Mouse (Mus musculus): ENCODE data around the gene S100z.

Gene S100z

GRCm38 (mm10) chr13:95444824-95445223 is 33.7 kb downstream of the S100z start, which contains the start of gene Crhbp:
Crhbp (minus strand) TSS chr13:95444924.
- no peak for DNase-seq (ENCODE audit: low read depth)

GRCm38 (mm10) chr13:95444291-95444690 is 34.2 kb downstream of the S100z start:
- DNase-seq (ENCODE audit: low read depth): no peak

- DNase-seq (ENCODE audit: low read depth): peak; percentile 17
Measured at GRCm38 (mm10) chr13:95443376-95444233, 34.9 kb downstream of the S100z start.

- DNase-seq (ENCODE audit: low read depth): no peak
Measured at GRCm38 (mm10) chr13:95442901-95443300, 35.6 kb downstream of the S100z start.

- no peak for DNase-seq (ENCODE audit: low read depth)
Measured at GRCm38 (mm10) chr13:95439569-95439968, 39.0 kb downstream of the S100z start.

DNA sequence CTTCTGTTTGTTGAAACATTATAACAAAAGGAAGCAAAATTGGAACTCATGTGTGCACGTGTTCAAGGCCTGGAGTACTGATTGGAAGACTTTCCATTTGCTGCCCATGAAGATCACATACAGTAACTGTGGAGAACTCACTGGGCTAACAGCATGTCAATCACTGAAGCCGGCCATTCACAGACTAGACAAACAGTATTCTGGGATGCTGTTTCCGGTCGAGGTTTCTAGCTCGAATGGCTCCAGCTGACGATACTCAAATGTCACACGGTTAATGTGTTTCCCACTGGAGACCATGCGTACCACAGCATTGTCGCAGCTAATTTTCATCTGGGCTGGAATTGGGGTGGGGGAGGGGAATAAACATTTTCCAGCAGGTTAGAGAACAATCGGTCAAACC is 46.8 kb downstream of the S100z start:
- DNase-seq (ENCODE audit: low read depth): no peak

GRCm38 (mm10) chr13:95427499-95427898 is 51.0 kb downstream of the S100z start:
- peak; percentile 39 for DNase-seq (ENCODE audit: low read depth)
